9 mouse cellular contexts compared by ENCODE assay signal in the genomic region with DNA sequence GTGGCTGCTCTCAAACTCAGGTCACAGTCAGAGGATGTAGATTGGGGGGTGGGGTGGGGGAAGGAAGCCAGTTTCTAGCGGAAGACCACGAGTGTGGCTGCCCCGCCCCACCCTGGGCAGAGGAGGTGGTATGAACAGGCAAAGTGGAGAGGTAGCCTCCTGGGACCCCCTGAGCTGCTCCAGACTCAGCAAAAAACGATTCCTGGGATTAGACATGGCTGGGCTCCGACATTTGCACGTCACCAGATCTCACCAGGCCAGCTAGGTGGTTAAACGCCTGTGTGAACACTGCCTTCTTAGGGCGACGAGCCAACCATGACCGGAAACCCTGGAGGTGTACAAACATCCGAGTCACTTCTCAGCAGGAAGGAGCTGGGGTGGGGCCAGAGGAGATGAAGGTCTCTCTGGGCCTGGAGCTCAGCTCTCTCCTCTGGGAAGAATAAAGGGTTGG. TPM values are rescaled to one million over a fixed set of nuclear protein-coding genes. Genes with fewer than 3 reads are reported as not detected.
A peak's percentile ranks its signal among the peaks of the same experiment; 100 is the strongest.
DNase-seq lines count a peak whose midpoint lies in the region; ATAC-seq and TF ChIP-seq lines count a peak whose summit lies in the region.
"Had no signal": no experiment of that assay in that cellular context is flagged by ENCODE, and none has a peak within 500 bp of the region (broad histone marks: within the 10 kb centered on the region; RNA-seq: fewer than 3 reads in every experiment).

No protein-coding gene starts in this region.

- H3K79me2 ChIP-seq in liver, adult 2 months (ENCODE audit: control insufficient read depth, insufficient read depth, low read length), result peaks cover 28% of the 10 kb centered on the region

- TF ChIP-seq CTCF in gastrocnemius, adult 2 months (IDR thresholded peaks at IDR 0.05), result no peak
- no peak for TF ChIP-seq CTCF in bone marrow, adult 2 months (IDR thresholded peaks at IDR 0.05; ENCODE audit: control insufficient read depth, insufficient read depth, low read length)
- TF ChIP-seq CTCF in liver, adult 2 months (IDR thresholded peaks at IDR 0.05; ENCODE audit: low read depth, low read length), result no peak
- TF ChIP-seq CTCF in spleen, adult 2 months (IDR thresholded peaks at IDR 0.05; ENCODE audit: extremely low read depth, insufficient read depth, insufficient read length, insufficient replicate concordance), result no peak
- TF ChIP-seq CTCF in midbrain, postnatal 0 days (IDR thresholded peaks at IDR 0.05), result no peak

- no peak for TF ChIP-seq POLR2A in bone marrow, adult 2 months (IDR thresholded peaks at IDR 0.05; ENCODE audit: borderline replicate concordance, control insufficient read depth, low read depth, low read length)
- no peak for TF ChIP-seq POLR2A in liver, adult 2 months (IDR thresholded peaks at IDR 0.05; ENCODE audit: extremely low read depth, insufficient read depth, low read length)
- TF ChIP-seq POLR2A in spleen, adult 2 months (IDR thresholded peaks at IDR 0.05; ENCODE audit: low read depth, low read length), result no peak; the same call in 1 of the 2 replicates

- intact Hi-C loops in gastrocnemius, adult 2 months (cut with DNase I), result no loop called here
- intact Hi-C loops in heart, postnatal 36 days (cut with DNase I), result no loop called here

- peak overlapping the region; percentile 36 for H3K4me3 ChIP-seq in gastrocnemius, adult 2 months
- H3K4me3 ChIP-seq in bone marrow, adult 2 months (replicated peaks; ENCODE audit: control insufficient read depth, low read depth, low read length), result no peak overlapping the region
- H3K4me3 ChIP-seq in liver, adult 2 months (ENCODE audit: insufficient read depth, low read depth, low read length), result no peak overlapping the region
- peak overlapping the region; percentile 1; the same call in 1 of the 2 replicates for H3K4me3 ChIP-seq in spleen, adult 2 months (ENCODE audit: extremely low read depth, insufficient read depth, insufficient read length)
- H3K4me3 ChIP-seq in midbrain, postnatal 0 days (ENCODE audit: low read depth, low read length), result no peak overlapping the region
- H3K4me3 ChIP-seq: neural tube, embryonic 12.5 days had no signal

- WGBS in bone marrow, adult 2 months, result 4% methylated on average over 11 of the region's 11 CpGs
- 82% methylated on average over 11 of the region's 11 CpGs for WGBS in liver, adult 2 months
- 4% methylated on average over 11 of the region's 11 CpGs for WGBS in spleen, adult 2 months
- 44% methylated on average over 11 of the region's 11 CpGs for WGBS in midbrain, postnatal 0 days

- no peak overlapping the region for H3K4me2 ChIP-seq in midbrain, postnatal 0 days (ENCODE audit: low read depth, low read length, poor library complexity, severe bottlenecking)
- H3K4me2 ChIP-seq: neural tube, embryonic 12.5 days had no signal

- no peak overlapping the region for H3K9ac ChIP-seq in liver, adult 2 months (ENCODE audit: low read depth, low read length)
- no peak overlapping the region for H3K9ac ChIP-seq in midbrain, postnatal 0 days (replicated peaks; ENCODE audit: low read length, poor library complexity, severe bottlenecking)
- H3K9ac ChIP-seq: neural tube, embryonic 12.5 days had no signal

- peak; percentile 62 for DNase-seq in gastrocnemius, adult 2 months
- DNase-seq in gastrocnemius, postnatal 10 days, result no peak
- peak; percentile 68 to 75 for DNase-seq in heart, postnatal 36 days
- no peak for DNase-seq in liver, adult 2 months (ENCODE audit: extremely low read depth, low read depth, low spot score)
- DNase-seq in spleen, adult 2 months (ENCODE audit: low read depth in 1 of 2, low spot score in 2 of 2), result peak; percentile 75 to 78
- no peak for DNase-seq in left cerebral cortex, adult 9 months (ENCODE audit: low spot score in 2 of 2)
- no peak for DNase-seq in midbrain, postnatal 0 days (ENCODE audit: low spot score)

- H3K27ac ChIP-seq in gastrocnemius, adult 2 months, result peak overlapping the region; percentile 87
- H3K27ac ChIP-seq in bone marrow, adult 2 months (ENCODE audit: control insufficient read depth, insufficient read depth, low read depth, low read length, poor library complexity), result peak overlapping the region; percentile 90
- H3K27ac ChIP-seq in liver, adult 2 months (replicated peaks; ENCODE audit: insufficient read depth, low read depth, low read length), result peak overlapping the region; percentile 74
- peak overlapping the region; percentile 97 for H3K27ac ChIP-seq in spleen, adult 2 months (ENCODE audit: insufficient read depth, low read length)
- H3K27ac ChIP-seq in midbrain, postnatal 0 days (ENCODE audit: low read depth, low read length), result no peak overlapping the region
- H3K27ac ChIP-seq: neural tube, embryonic 12.5 days had no signal

- H3K36me3 ChIP-seq in liver, adult 2 months (ENCODE audit: control insufficient read depth, insufficient read depth, low read length), result peaks cover 3% of the 10 kb centered on the region; the same call in 1 of the 2 replicates
- H3K36me3 ChIP-seq in spleen, adult 2 months (ENCODE audit: control insufficient read depth, insufficient read depth, low read length), result peaks cover 16% of the 10 kb centered on the region; the same call in 1 of the 2 replicates
- H3K36me3 ChIP-seq in midbrain, postnatal 0 days (ENCODE audit: insufficient read depth, low read length), result peaks cover 33% of the 10 kb centered on the region

- no peaks in the 10 kb centered on the region for H3K27me3 ChIP-seq in liver, adult 2 months (ENCODE audit: control insufficient read depth, insufficient read depth, low read length)
- H3K27me3 ChIP-seq in spleen, adult 2 months (ENCODE audit: control insufficient read depth, insufficient read depth, low read length), result no peaks in the 10 kb centered on the region
- no peaks in the 10 kb centered on the region for H3K27me3 ChIP-seq in midbrain, postnatal 0 days (ENCODE audit: insufficient read depth, low read length)
- H3K27me3 ChIP-seq: neural tube, embryonic 12.5 days had no signal

- ATAC-seq in midbrain, postnatal 0 days (ENCODE audit: low FRiP score), result no peak

- H3K4me1 ChIP-seq in bone marrow, adult 2 months (ENCODE audit: control insufficient read depth, insufficient read depth, low read length), result peaks cover 15% of the 10 kb centered on the region
- H3K4me1 ChIP-seq in liver, adult 2 months (ENCODE audit: control insufficient read depth, insufficient read depth, low read length), result peaks cover 6% of the 10 kb centered on the region
- peaks cover 66% of the 10 kb centered on the region for H3K4me1 ChIP-seq in spleen, adult 2 months (ENCODE audit: control insufficient read depth, insufficient read depth, insufficient read length)
- 0 out of 2 replicates have a peak, but pooled peaks cover 3% of the 10 kb centered on the region for H3K4me1 ChIP-seq in midbrain, postnatal 0 days (ENCODE audit: insufficient read depth, low read length)
- H3K4me1 ChIP-seq: neural tube, embryonic 12.5 days had no signal

- H3K9me3 ChIP-seq in midbrain, postnatal 0 days (ENCODE audit: low read length), result no peaks in the 10 kb centered on the region
- H3K9me3 ChIP-seq: neural tube, embryonic 12.5 days had no signal

RNA-seq across cellular contexts. Expression of a gene that starts 23.7 kb away (rescaled TPM):
- 1 to 10 TPM; 1.1 to 1.5 TPM for total RNA-seq in gastrocnemius, adult 2 months (2021)
- 1 to 10 TPM; 1.6 TPM for total RNA-seq in gastrocnemius, postnatal 10 days (2021)
- polyA plus RNA-seq in bone marrow, adult 2 months (2011; ENCODE audit: insufficient read depth, insufficient read length, low replicate concordance, missing spikeins), result 10.3 and 19.0 TPM in 2 replicates
- 1 to 10 TPM; 1.1 to 1.5 TPM for total RNA-seq in heart, postnatal 36 days (2021)
- 0.55 and 0.81 TPM in 2 replicates for total RNA-seq in liver, adult 2 months (2014; rRNA removed)
- 0.54 and 0.77 TPM in 2 replicates for polyA plus RNA-seq in liver, adult 2 months (2012; rRNA removed)
- polyA plus RNA-seq in spleen, adult 2 months (2012; rRNA removed), result 15.5 and 26.1 TPM in 2 replicates
- 2.0 and 3.6 TPM in 2 replicates for total RNA-seq in midbrain, postnatal 0 days (2014; rRNA removed)
- 0.67 and 0.86 TPM in 2 replicates for polyA plus RNA-seq in midbrain, postnatal 0 days (2015; fragmentation: Nextera tagmentation; extraction: Ambion mirVana)

RNA-seq across cellular contexts. Expression of a gene that starts 24.3 kb away (rescaled TPM):
- total RNA-seq in gastrocnemius, adult 2 months (2021), result 10 to 100 TPM; 25.4 to 32.3 TPM
- total RNA-seq in gastrocnemius, postnatal 10 days (2021), result 10 to 100 TPM; 21.6 to 27.6 TPM
- polyA plus RNA-seq in bone marrow, adult 2 months (2011; ENCODE audit: insufficient read depth, insufficient read length, low replicate concordance, missing spikeins), result 23.6 and 39.6 TPM in 2 replicates
- 10 to 100 TPM; 17.2 to 17.3 TPM for total RNA-seq in heart, postnatal 36 days (2021)
- total RNA-seq in liver, adult 2 months (2014; rRNA removed), result 8.9 and 15.5 TPM in 2 replicates
- polyA plus RNA-seq in liver, adult 2 months (2012; rRNA removed), result 18.5 and 21.3 TPM in 2 replicates
- polyA plus RNA-seq in spleen, adult 2 months (2012; rRNA removed), result 133 and 134 TPM in 2 replicates
- total RNA-seq in midbrain, postnatal 0 days (2014; rRNA removed), result 19.2 and 26.7 TPM in 2 replicates
- 5.9 and 7.3 TPM in 2 replicates for polyA plus RNA-seq in midbrain, postnatal 0 days (2015; fragmentation: Nextera tagmentation; extraction: Ambion mirVana)

RNA-seq across cellular contexts. Expression of a gene that starts 41.5 kb away (rescaled TPM):
- 1 to 10 TPM; 4.9 to 6.3 TPM for total RNA-seq in gastrocnemius, adult 2 months (2021)
- total RNA-seq in gastrocnemius, postnatal 10 days (2021), result 1 to 10 TPM; 5.6 TPM
- 10.5 and 15.9 TPM in 2 replicates for polyA plus RNA-seq in bone marrow, adult 2 months (2011; ENCODE audit: insufficient read depth, insufficient read length, low replicate concordance, missing spikeins)
- 1 to 10 TPM; 7.0 TPM for total RNA-seq in heart, postnatal 36 days (2021)
- total RNA-seq in liver, adult 2 months (2014; rRNA removed), result 8.9 and 10.1 TPM in 2 replicates
- polyA plus RNA-seq in liver, adult 2 months (2012; rRNA removed), result 35.0 and 38.2 TPM in 2 replicates
- 36.1 and 55.9 TPM in 2 replicates for polyA plus RNA-seq in spleen, adult 2 months (2012; rRNA removed)
- total RNA-seq in midbrain, postnatal 0 days (2014; rRNA removed), result 22.7 and 23.6 TPM in 2 replicates
- polyA plus RNA-seq in midbrain, postnatal 0 days (2015; fragmentation: Nextera tagmentation; extraction: Ambion mirVana), result 16.2 and 16.7 TPM in 2 replicates

RNA-seq across cellular contexts. Expression of a gene that starts 46.8 kb away (rescaled TPM):
- 10 to 100 TPM; 10.4 to 11.7 TPM for total RNA-seq in gastrocnemius, adult 2 months (2021)
- 10 to 100 TPM; 10.2 to 10.6 TPM for total RNA-seq in gastrocnemius, postnatal 10 days (2021)
- polyA plus RNA-seq in bone marrow, adult 2 months (2011; ENCODE audit: insufficient read depth, insufficient read length, low replicate concordance, missing spikeins), result 2.8 and 10.4 TPM in 2 replicates
- 10 to 100 TPM; 10.8 to 11.3 TPM for total RNA-seq in heart, postnatal 36 days (2021)
- total RNA-seq in liver, adult 2 months (2014; rRNA removed), result 5.9 and 6.4 TPM in 2 replicates
- polyA plus RNA-seq in liver, adult 2 months (2012; rRNA removed), result 5.9 and 7.5 TPM in 2 replicates
- 14.5 and 16.0 TPM in 2 replicates for polyA plus RNA-seq in spleen, adult 2 months (2012; rRNA removed)
- 8.9 and 15.9 TPM in 2 replicates for total RNA-seq in midbrain, postnatal 0 days (2014; rRNA removed)
- 13.5 and 14.8 TPM in 2 replicates for polyA plus RNA-seq in midbrain, postnatal 0 days (2015; fragmentation: Nextera tagmentation; extraction: Ambion mirVana)

RNA-seq across cellular contexts. Expression of a gene that starts 51.1 kb away (rescaled TPM):
- total RNA-seq in gastrocnemius, adult 2 months (2021), result 1 to 10 TPM; 3.0 to 3.2 TPM
- total RNA-seq in gastrocnemius, postnatal 10 days (2021), result 1 to 10 TPM; 4.6 to 5.1 TPM
- 3.8 and 12.2 TPM in 2 replicates for polyA plus RNA-seq in bone marrow, adult 2 months (2011; ENCODE audit: insufficient read depth, insufficient read length, low replicate concordance, missing spikeins)
- 1 to 10 TPM; 3.3 to 5.5 TPM for total RNA-seq in heart, postnatal 36 days (2021)
- 3.8 and 4.3 TPM in 2 replicates for total RNA-seq in liver, adult 2 months (2014; rRNA removed)
- polyA plus RNA-seq in liver, adult 2 months (2012; rRNA removed), result 3.8 and 4.2 TPM in 2 replicates
- 3.7 and 6.0 TPM in 2 replicates for polyA plus RNA-seq in spleen, adult 2 months (2012; rRNA removed)
- 8.7 and 10.3 TPM in 2 replicates for total RNA-seq in midbrain, postnatal 0 days (2014; rRNA removed)
- polyA plus RNA-seq in midbrain, postnatal 0 days (2015; fragmentation: Nextera tagmentation; extraction: Ambion mirVana), result 5.6 and 6.3 TPM in 2 replicates

Comparison
In these comparisons a context has a peak if more than half of its experiments do, and no peak if none do; other contexts are left out.
1. DNase-seq: peak in gastrocnemius, adult 2 months (single experiment), heart, postnatal 36 days (2 of 2) and spleen, adult 2 months (2 of 2); none in gastrocnemius, postnatal 10 days (single experiment), liver, adult 2 months (single experiment), left cerebral cortex, adult 9 months (0 of 2) and midbrain, postnatal 0 days (single experiment).
2. H3K4me3 ChIP-seq: peak in gastrocnemius, adult 2 months (single experiment) and spleen, adult 2 months (single experiment); none in bone marrow, adult 2 months (single experiment), liver, adult 2 months (single experiment) and midbrain, postnatal 0 days (single experiment).